Mouse (Mus musculus): ENCODE results near the gene Slc12a8.
"Not testable (repeated sequence)": the region's sequence is repeated elsewhere in the genome, so short reads cannot be mapped to it uniquely, and the experiment has no call there.

Gene Slc12a8

GRCm38 (mm10) chr16:33516807-33517565, at the start of gene Slc12a8:
TSS of gene Slc12a8 (plus strand) at chr16:33517328.
- DNase-seq (ENCODE audit: low spot score) = no peak

- no peak for DNase-seq (ENCODE audit: low spot score)
These were observed 49.7 kb upstream of the Slc12a8 start for GRCm38 (mm10) chr16:33467451-33467850.

- DNase-seq (ENCODE audit: low spot score) = no peak
These were observed 47.2 kb upstream of the Slc12a8 start for GRCm38 (mm10) chr16:33469973-33470372.

GRCm38 (mm10) chr16:33474381-33474780, 42.7 kb upstream of the Slc12a8 start:
- no peak for DNase-seq (ENCODE audit: low spot score)

- DNase-seq (ENCODE audit: low spot score) = no peak
These were observed 37.2 kb upstream of the Slc12a8 start for GRCm38 (mm10) chr16:33479926-33480325.

- no peak for DNase-seq (ENCODE audit: low spot score)
These were observed 36.0 kb upstream of the Slc12a8 start for GRCm38 (mm10) chr16:33481148-33481547.

- DNase-seq (ENCODE audit: low spot score) = no peak
These were observed 34.8 kb upstream of the Slc12a8 start for GRCm38 (mm10) chr16:33482309-33482708.

GRCm38 (mm10) chr16:33487709-33488108, 29.4 kb upstream of the Slc12a8 start:
- DNase-seq (ENCODE audit: low spot score) = no peak

- DNase-seq (ENCODE audit: low spot score) = no peak
These were observed 22.8 kb upstream of the Slc12a8 start for GRCm38 (mm10) chr16:33494374-33494773.

GRCm38 (mm10) chr16:33508082-33508481, 9.0 kb upstream of the Slc12a8 start:
- no peak for DNase-seq (ENCODE audit: low spot score)

GRCm38 (mm10) chr16:33509231-33509630, 7.9 kb upstream of the Slc12a8 start:
- not testable (repeated sequence) for DNase-seq (ENCODE audit: low spot score)

- DNase-seq (ENCODE audit: low spot score) = not testable (repeated sequence)
These were observed 6.3 kb upstream of the Slc12a8 start for GRCm38 (mm10) chr16:33510856-33511255.

- DNase-seq (ENCODE audit: low spot score) = no peak
These were observed 4.6 kb upstream of the Slc12a8 start for GRCm38 (mm10) chr16:33512555-33512954.

- DNase-seq (ENCODE audit: low spot score) = no peak
These were observed 499 bp downstream of the Slc12a8 start for GRCm38 (mm10) chr16:33517627-33518026.

- DNase-seq (ENCODE audit: low spot score) = no peak
These were observed 1.1 kb downstream of the Slc12a8 start for GRCm38 (mm10) chr16:33518236-33518635.

- DNase-seq (ENCODE audit: low spot score) = no peak
These were observed 2.9 kb downstream of the Slc12a8 start for GRCm38 (mm10) chr16:33519916-33520568.

- no peak for DNase-seq (ENCODE audit: low spot score)
These were observed 5.4 kb downstream of the Slc12a8 start for GRCm38 (mm10) chr16:33522516-33522915.

GRCm38 (mm10) chr16:33523571-33523970, 6.4 kb downstream of the Slc12a8 start:
- DNase-seq (ENCODE audit: low spot score) = no peak

- no peak for DNase-seq (ENCODE audit: low spot score)
These were observed 12.7 kb downstream of the Slc12a8 start for GRCm38 (mm10) chr16:33529502-33530454.

- DNase-seq (ENCODE audit: low spot score) = no peak
These were observed 14.1 kb downstream of the Slc12a8 start for GRCm38 (mm10) chr16:33531184-33531583.

GRCm38 (mm10) chr16:33536456-33536855, 19.3 kb downstream of the Slc12a8 start:
- peak; percentile 31 for DNase-seq (ENCODE audit: low spot score)

- DNase-seq (ENCODE audit: low spot score) = no peak
These were observed 20.5 kb downstream of the Slc12a8 start for GRCm38 (mm10) chr16:33537499-33538225.

Measured in ovary, adult 18-20 months (tissue).